Mouse (Mus musculus) ovary, adult 10 weeks (tissue): Measurements from ENCODE around the gene Abcd3. TPM values are rescaled to one million over a fixed set of nuclear protein-coding genes. Genes with fewer than 3 reads are reported as not detected.

Experiments
- polyA plus RNA-seq: library from polyadenylated mRNA; stranded (reverse); fragments of 350-450 nt; fragmentation: Illumina TruSeq; extraction: RNeasy Lipid Tissue Mini Kit (QIAGEN cat#74804); gene quantifications from one replicate; pipeline ENCODE4 v1.2.3, GENCODE M21; 2014

Gene Abcd3
- 147 TPM for polyA plus RNA-seq

DNA sequence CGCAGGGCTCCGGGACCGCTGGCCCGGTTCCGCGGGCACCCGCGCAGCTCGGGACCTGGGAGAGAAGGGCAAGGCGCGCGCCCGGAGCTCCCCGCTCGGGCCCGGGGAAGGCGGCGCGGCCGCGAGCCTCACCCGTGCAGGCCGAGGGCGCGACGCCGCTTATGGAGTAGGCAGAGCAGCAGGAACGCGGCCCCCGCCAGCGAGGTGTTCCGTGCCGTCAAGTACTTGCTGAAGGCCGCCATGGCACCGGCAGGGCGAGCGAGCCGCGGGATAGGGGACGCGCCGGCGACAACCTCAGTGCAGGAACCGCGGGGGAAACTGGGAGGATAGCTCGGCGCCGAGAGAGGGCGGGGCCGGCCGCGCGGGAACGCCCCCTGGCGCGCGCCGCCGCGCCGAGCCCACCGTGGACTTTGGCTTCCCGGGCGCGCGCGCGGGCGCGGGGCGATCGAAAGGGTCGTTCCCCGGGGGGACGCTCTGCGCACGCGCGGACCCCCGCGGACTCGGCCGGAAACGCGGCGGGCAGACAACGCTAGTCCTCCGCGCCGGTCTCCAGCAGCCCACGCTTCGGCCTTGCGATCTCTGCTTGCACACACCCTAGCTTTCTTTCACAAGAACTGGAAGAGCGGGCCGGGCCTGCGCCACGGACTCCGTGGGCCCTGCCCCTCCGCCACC, at the start of gene Abcd3:
Gene Abcd3 (minus strand): TSS at position 426 of the 672 bp plus-strand sequence.

DNA sequence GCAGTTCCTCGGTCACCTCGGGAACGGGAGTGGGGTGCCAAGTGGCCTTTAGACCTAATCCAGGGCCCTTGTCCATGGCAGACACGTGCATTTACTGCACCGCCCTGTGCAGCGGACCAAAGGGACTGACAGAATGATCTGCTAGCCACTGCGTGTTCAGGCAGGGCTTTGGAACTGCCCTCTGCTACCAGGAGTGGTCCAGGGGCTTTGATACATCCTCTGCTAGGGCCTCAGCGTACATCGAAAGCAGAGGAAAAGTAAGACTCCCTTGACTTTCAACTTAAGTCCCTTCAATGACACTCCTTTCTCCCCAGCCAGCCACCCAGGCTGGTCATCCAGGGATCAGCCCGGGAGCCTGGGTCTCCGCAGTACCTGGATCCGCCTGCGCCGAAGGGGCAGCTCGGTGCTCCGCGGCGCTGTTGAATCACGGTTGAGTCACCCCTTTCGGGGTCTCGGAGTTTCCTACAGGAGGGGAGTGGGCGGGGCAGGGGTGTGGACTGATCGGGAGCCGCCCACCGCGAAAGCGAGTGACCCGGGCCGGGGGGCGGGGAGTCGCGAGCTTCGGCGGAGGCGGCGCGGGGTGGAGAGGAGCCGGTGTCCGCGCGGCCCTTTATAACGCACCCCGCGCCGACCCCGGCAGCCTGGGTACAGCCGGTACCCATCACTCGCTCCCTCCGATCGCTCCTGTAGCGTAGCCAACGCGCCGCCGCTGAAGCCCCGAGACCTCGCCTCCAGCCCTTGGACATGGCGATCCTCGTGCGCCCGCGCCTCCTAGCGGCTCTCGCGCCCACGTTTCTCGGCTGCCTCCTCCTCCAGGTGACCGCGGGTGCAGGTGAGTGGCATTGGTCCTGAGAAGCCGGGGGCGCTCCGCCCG, 91.9 kb downstream of the Abcd3 start, which contains the start of gene F3:
Gene F3 (plus strand): TSS at position 567 of the 874 bp plus-strand sequence.

Other genes starting within 250 kb of the Abcd3 start
- not detected for gene 4930432M17Rik, start 144.5 kb downstream of the Abcd3 start, polyA plus RNA-seq
- 67.3 TPM for gene F3, start 91.8 kb downstream of the Abcd3 start, polyA plus RNA-seq
- 695 TPM for gene Arhgap29, start 137.2 kb upstream of the Abcd3 start, polyA plus RNA-seq
- 3.3 TPM for gene Abca4, start 229.1 kb upstream of the Abcd3 start, polyA plus RNA-seq